Mouse (Mus musculus) mouse embryonic stem cell (cell line): ENCODE measurements around the gene Dpf3.

Experiments
- in situ Hi-C, 2 experiments: fragments of 300-500 bp; cut with MboI; formaldehyde crosslinking; loops; 1 replicate in 1 of 2; 3 replicates in 1 of 2; pipeline ENCODE4 v1.14.3; 2019 to 2020; ENCODE audit warnings: low sequenced_read_pairs in 2 of 2, low pct_unique_long_range_greater_than_20kb in 1 of 2, mixed read lengths in 1 of 2; ENCODE audit not compliant: unreplicated experiment in 1 of 2

Dpf3 gene

GRCm38 (mm10) chr12:83211146-83211822 is 276.2 kb downstream of the Dpf3 start:
- in situ Hi-C loops = no loop called here

- in situ Hi-C loops = no loop called here
Measured at GRCm38 (mm10) chr12:83210735-83211134, 276.8 kb downstream of the Dpf3 start.

- in situ Hi-C loops = no loop called here
Measured at GRCm38 (mm10) chr12:83210294-83210693, 277.2 kb downstream of the Dpf3 start.

- in situ Hi-C loops = no loop called here
Measured at GRCm38 (mm10) chr12:83209461-83209860, 278.1 kb downstream of the Dpf3 start.

- in situ Hi-C loops = no loop called here
Measured at GRCm38 (mm10) chr12:83208841-83209240, 278.7 kb downstream of the Dpf3 start.

- in situ Hi-C loops = no loop called here
Measured at GRCm38 (mm10) chr12:83208011-83208410, 279.5 kb downstream of the Dpf3 start.

GRCm38 (mm10) chr12:83207481-83207880 is 280.0 kb downstream of the Dpf3 start:
- in situ Hi-C loops = no loop called here

GRCm38 (mm10) chr12:83206866-83207265 is 280.6 kb downstream of the Dpf3 start:
- in situ Hi-C loops = no loop called here

- in situ Hi-C loops = no loop called here
Measured at GRCm38 (mm10) chr12:83204361-83204760, 283.2 kb downstream of the Dpf3 start.

- in situ Hi-C loops = no loop called here
Measured at GRCm38 (mm10) chr12:83201674-83202073, 285.8 kb downstream of the Dpf3 start.

GRCm38 (mm10) chr12:83180561-83180960 is 307.0 kb downstream of the Dpf3 start:
- in situ Hi-C loops = no loop called here

- in situ Hi-C loops = no loop called here
Measured at GRCm38 (mm10) chr12:83179860-83180259, 307.7 kb downstream of the Dpf3 start.

GRCm38 (mm10) chr12:83178770-83179169 is 308.7 kb downstream of the Dpf3 start:
- in situ Hi-C loops = no loop called here

GRCm38 (mm10) chr12:83169495-83170209 is 317.9 kb downstream of the Dpf3 start:
- in situ Hi-C loops = no loop called here

GRCm38 (mm10) chr12:83168310-83168709 is 319.2 kb downstream of the Dpf3 start:
- in situ Hi-C loops = no loop called here

GRCm38 (mm10) chr12:83165058-83165457 is 322.5 kb downstream of the Dpf3 start:
- in situ Hi-C loops = no loop called here
